Mouse (Mus musculus) forebrain, embryonic 16.5 days (tissue): ENCODE results near the gene Gm20604. TPM values are rescaled to one million over a fixed set of nuclear protein-coding genes. Genes with fewer than 3 reads are reported as not detected.

Experiments used
- ATAC-seq: fragments of 200-750 bp; cut with Nextera tagmentation; 2 replicates; pipeline ENCODE4 v1.8.0; 2017; ENCODE audit warnings: mild to moderate bottlenecking, moderate library complexity
- H3K27ac ChIP-seq: fragments of 300-500 bp; sonication (generic); 2 replicates; pipeline ENCODE4 v1.5.1; 2014; ENCODE audit warnings: low read length, control low read depth
- H3K27me3 ChIP-seq: fragments of 300-500 bp; sonication (generic); replicated peaks from 2 replicates; pipeline ENCODE4 v1.6.1; 2014; ENCODE audit warnings: low read length; ENCODE audit not compliant: control insufficient read depth, insufficient read depth
- H3K36me3 ChIP-seq: fragments of 300-500 bp; sonication (generic); 2 replicates; pipeline ENCODE4 v1.6.1; 2014; ENCODE audit not compliant: control insufficient read depth, insufficient read depth
- H3K4me1 ChIP-seq: fragments of 300-500 bp; sonication (generic); replicated peaks from 2 replicates; pipeline ENCODE4 v1.6.1; 2014; ENCODE audit warnings: low read length; ENCODE audit not compliant: control insufficient read depth, insufficient read depth
- H3K4me2 ChIP-seq: fragments of 300-500 bp; sonication (generic); 2 replicates; pipeline ENCODE4 v1.6.1; 2014; ENCODE audit warnings: mild to moderate bottlenecking, low read length, control low read depth
- H3K4me3 ChIP-seq: fragments of 300-500 bp; sonication (generic); replicated peaks from 2 replicates; pipeline ENCODE4 v1.5.1; 2014; ENCODE audit warnings: mild to moderate bottlenecking, low read length, control low read depth
- H3K9ac ChIP-seq: fragments of 300-500 bp; sonication (generic); replicated peaks from 2 replicates; pipeline ENCODE4 v1.6.1; 2014; ENCODE audit warnings: low read depth, low read length, control low read depth
- H3K9me3 ChIP-seq: fragments of 300-500 bp; sonication (generic); 2 replicates; pipeline ENCODE4 v1.6.1; 2016; ENCODE audit warnings: low read length; ENCODE audit not compliant: control insufficient read depth
- WGBS: fragments of 180-500 bp; shearing (Covaris S2); extraction: QIAGEN DNeasy Blood & Tissue Kit; methylation state at CpG from one replicate; pipeline ENCODE4 v1.1.7; 2014; 5-methylcytosine and 5-hydroxymethylcytosine counted together
- polyA plus RNA-seq: library from polyadenylated mRNA; unstranded; fragments of >200 nt; fragmentation: Nextera tagmentation; extraction: Ambion mirVana; gene quantifications from 2 replicates; pipeline ENCODE4 v1.2.1, GENCODE M21; 2015

Gm20604 gene
- polyA plus RNA-seq, 1 experiment from 2014 or later = 39.8 TPM

DNA sequence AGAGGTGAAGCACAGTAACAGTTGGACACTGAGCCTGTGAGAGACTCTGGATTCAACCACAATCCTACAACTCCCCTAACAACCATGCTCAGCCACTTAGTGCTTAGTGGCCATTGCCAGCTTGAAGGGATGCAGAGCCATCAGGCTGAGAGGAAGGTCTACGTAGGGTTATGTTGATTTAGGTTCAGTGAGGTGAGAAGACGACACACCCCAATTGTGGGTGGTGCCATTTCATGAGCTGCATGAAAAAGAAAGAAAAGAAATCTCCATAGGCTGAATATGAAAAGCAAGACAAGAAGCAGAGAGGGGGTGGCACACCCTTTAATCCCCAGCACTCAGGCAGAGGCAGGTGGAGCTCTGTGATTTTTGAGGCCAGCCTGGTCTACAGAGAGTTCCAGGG lies 44.4 kb downstream of the Gm20604 start:
- no peak for ATAC-seq
- WGBS = 68% methylated on average over 2 of the region's 2 CpGs
- no peaks in the 10 kb centered on the region for H3K27me3 ChIP-seq
- no peaks in the 10 kb centered on the region for H3K4me1 ChIP-seq
- no peaks in the 10 kb centered on the region for H3K9me3 ChIP-seq
- no peak overlapping the region for H3K9ac ChIP-seq
- no peak overlapping the region for H3K4me3 ChIP-seq
- H3K27ac ChIP-seq = no peak overlapping the region
- no peak overlapping the region for H3K4me2 ChIP-seq
- H3K36me3 ChIP-seq = no peaks in the 10 kb centered on the region

DNA sequence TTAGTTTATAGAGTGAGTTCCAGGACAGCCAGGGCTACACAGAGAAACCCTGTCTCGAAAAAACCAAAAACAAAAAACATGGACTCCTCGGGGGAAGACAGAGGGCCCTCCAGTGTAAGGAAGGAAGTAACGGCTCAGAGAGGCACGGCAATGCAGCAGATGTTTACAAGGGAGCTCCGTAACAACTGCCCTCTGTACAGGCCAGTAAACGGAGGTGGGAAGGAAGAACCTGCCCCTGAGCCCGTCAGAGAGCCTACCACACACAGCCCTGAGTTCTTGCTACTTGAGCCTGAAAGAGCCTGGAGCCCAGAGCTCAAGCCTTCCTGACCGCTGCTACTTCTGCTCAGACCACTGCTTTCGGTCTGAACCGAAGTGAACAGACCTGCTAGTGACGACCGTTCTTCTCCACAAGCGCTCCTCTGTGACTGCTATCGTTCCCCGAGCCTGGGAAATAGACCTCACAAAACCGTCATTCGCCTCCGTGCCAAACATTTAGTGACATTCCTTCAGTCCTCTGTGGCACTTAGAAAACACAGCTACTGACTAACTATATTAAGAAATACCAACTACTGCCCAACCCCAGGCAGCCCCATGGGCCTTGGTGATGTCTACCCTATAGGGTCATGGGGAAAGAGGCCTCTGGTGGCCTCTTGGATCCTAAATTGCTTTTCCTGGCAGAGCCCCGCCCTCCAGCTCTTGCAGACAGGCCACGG lies 45.2 kb downstream of the Gm20604 start:
- Histone ChIP-seq H3K4me1 (no peaks in the 10 kb centered on the region), H3K27me3 (no peaks in the 10 kb centered on the region), H3K9me3 (no peaks in the 10 kb centered on the region), H3K9ac (no peak overlapping the region), H3K36me3 (no peaks in the 10 kb centered on the region), H3K4me3 (no peak overlapping the region), H3K27ac (no peak overlapping the region), H3K4me2 (no peak overlapping the region)
- 81% methylated on average over 20 of the region's 20 CpGs for WGBS
- no peak for ATAC-seq

DNA sequence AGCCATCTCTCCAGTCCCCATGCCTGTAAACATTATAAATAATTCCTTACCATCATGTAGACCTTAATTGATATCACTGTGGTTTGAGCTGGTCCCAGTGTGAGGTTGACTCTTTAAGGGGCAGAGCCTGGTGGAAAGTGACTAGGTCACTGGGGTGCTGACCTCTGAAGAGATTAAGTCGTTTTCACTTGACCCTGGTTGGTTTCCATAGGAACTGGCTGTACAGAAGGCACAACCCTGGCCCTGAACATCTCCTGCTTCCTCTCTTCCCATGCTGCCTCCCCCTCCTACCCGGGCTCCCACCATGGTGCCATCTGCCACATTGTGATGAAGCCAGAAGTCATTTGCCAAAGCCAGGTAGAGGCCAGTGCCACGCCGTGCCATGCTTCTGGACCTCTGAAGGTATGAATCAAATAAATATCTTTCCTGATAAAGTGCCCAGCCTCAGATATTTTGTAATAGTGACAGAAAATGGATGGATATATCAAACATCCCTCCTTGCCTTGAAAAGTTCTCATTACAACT lies 47.6 kb downstream of the Gm20604 start:
- no peak overlapping the region for H3K9ac ChIP-seq
- peaks cover under 1% of the 10 kb centered on the region; the same call in 1 of the 2 replicates for H3K4me1 ChIP-seq
- H3K4me3 ChIP-seq = no peak overlapping the region
- no peak for ATAC-seq
- no peak overlapping the region for H3K27ac ChIP-seq
- WGBS = 57% methylated on average over 4 of the region's 4 CpGs
- H3K27me3 ChIP-seq = no peaks in the 10 kb centered on the region
- H3K36me3 ChIP-seq = no peaks in the 10 kb centered on the region
- no peaks in the 10 kb centered on the region for H3K9me3 ChIP-seq
- H3K4me2 ChIP-seq = no peak overlapping the region

DNA sequence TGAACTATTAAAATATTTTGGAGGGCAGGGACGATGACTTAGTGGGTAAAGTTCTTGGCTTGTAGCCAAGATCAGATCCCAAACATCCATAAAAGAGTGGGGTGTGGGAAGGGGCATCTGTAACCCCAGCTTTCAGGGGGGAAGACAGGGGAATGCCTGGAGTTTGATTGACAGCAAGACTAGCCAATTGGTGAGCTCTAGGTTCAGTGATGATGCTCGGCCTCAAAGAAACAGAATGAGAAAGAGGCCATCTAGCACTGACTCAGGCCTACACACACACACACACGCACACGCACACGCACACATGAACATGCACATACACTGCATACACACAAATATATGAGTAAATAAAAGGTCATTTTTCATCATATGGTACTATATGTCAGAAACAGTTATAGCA lies 48.6 kb downstream of the Gm20604 start:
- 83% methylated on average over 5 of the region's 5 CpGs for WGBS
- H3K4me3 ChIP-seq = no peak overlapping the region

DNA sequence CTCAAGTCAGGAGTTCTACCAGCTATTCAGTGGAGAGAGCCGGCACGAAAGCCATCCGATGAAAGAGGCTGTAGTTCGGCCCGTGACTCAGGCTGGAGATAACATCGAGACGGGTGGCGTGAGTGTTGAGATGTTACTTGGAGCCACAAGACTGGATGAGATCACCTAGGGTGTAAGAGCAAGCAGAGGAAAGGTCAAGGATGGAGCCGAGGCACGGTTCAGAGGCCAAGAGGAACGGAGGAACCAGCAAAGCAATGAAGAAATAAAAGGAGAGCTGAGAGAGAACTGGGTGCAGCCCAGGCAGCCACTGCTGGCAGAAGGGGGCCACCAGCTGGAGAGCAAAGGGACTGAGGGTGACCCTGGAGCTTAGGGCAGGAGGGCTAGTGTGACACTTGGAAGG lies 50.3 kb downstream of the Gm20604 start:
- Histone ChIP-seq H3K4me1 (peaks cover 18% of the 10 kb centered on the region), H3K36me3 (no peaks in the 10 kb centered on the region), H3K9ac (no peak overlapping the region), H3K27ac (no peak overlapping the region), H3K4me2 (no peak overlapping the region), H3K27me3 (no peaks in the 10 kb centered on the region), H3K9me3 (no peaks in the 10 kb centered on the region), H3K4me3 (no peak overlapping the region)
- WGBS = 73% methylated on average over 11 of the region's 11 CpGs
- ATAC-seq = no peak

More for the DNA sequence above, 48.6 kb downstream of the Gm20604 start:
- no peak overlapping the region for H3K27ac ChIP-seq
- H3K4me2 ChIP-seq = no peak overlapping the region
- H3K9me3 ChIP-seq = no peaks in the 10 kb centered on the region
- H3K9ac ChIP-seq = no peak overlapping the region
- no peaks in the 10 kb centered on the region for H3K36me3 ChIP-seq
- no peak for ATAC-seq
- no peaks in the 10 kb centered on the region for H3K27me3 ChIP-seq
- peaks cover 8% of the 10 kb centered on the region for H3K4me1 ChIP-seq

DNA sequence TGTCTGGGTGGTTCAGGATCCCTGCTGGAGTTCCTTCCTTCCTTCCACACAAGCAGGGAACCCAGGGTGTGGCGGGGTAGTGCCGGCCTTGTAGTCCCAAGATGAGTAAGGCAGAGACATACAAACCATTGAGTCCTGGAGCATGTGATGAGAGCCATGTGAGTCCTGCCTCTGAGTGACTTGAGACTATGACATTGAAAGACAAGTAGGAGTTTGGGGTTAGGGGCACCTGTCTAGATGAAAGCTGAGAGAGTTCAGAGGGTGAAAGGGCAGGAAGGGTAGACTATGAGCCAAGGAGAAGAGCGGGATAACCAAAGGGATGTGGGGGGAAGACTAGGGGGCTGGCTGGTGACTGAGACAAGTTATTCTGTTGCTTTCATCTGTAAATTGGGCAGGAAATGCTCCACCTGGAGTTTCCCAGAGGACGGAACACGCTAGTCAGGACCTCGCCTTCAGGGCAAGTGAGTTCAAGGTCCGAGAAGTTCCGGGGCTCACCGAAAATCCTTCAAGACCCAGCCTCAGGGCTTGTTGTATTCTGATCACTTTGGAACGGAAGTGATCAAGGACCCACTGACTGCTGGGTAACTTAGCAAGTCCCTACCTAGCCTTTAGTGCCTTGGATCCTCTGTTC lies 51.5 kb downstream of the Gm20604 start:
- ATAC-seq = no peak
- H3K9ac ChIP-seq = no peak overlapping the region
- no peaks in the 10 kb centered on the region for H3K9me3 ChIP-seq
- no peaks in the 10 kb centered on the region for H3K27me3 ChIP-seq
- H3K4me3 ChIP-seq = no peak overlapping the region
- 91% methylated on average over 10 of the region's 10 CpGs for WGBS
- no peaks in the 10 kb centered on the region for H3K36me3 ChIP-seq
- H3K4me2 ChIP-seq = no peak overlapping the region
- peaks cover 30% of the 10 kb centered on the region for H3K4me1 ChIP-seq
- H3K27ac ChIP-seq = no peak overlapping the region

DNA sequence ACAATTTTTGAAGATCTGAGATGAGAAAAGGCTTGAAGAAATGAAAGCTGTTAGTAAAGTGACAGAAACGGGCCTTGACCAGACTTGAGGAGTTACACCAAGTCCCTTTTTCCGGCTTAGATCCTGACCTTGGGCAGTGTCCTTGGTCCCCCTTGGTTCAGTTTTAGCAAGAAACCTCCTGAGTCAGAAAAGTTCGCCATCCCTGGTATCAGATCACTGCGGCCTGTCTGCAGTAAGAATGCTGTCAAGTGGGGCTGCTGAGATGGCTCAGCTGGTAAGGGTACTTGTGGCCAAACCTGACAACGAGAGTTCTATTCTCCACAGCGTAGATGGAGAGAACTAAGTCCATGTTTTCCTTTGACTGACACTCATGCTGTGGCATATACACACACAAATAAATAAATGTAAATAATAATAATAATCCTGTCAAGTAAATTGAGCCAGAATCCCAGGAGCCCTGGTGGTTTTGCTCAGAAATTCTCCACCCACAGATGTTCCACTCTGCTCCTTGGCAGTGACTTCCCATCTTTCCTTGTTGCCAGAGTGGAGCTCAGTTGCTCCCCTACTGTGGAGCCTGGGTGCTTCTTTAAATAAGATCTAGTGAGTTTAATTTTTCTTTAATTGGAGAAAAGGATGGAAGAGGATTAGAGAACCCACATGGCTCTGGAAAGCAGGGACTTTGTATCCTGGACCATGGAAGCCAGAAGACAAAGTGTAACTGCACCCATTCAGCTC lies 52.4 kb downstream of the Gm20604 start:
- 63% methylated on average over 6 of the region's 6 CpGs for WGBS
- Histone ChIP-seq H3K9me3 (no peaks in the 10 kb centered on the region), H3K9ac (no peak overlapping the region; the same call in 1 of the 2 replicates), H3K4me3 (peak overlapping the region; percentile 82), H3K4me1 (peaks cover 35% of the 10 kb centered on the region), H3K27ac (no peak overlapping the region), H3K4me2 (peak overlapping the region; percentile 55), H3K27me3 (no peaks in the 10 kb centered on the region), H3K36me3 (no peaks in the 10 kb centered on the region)
- ATAC-seq = no peak

DNA sequence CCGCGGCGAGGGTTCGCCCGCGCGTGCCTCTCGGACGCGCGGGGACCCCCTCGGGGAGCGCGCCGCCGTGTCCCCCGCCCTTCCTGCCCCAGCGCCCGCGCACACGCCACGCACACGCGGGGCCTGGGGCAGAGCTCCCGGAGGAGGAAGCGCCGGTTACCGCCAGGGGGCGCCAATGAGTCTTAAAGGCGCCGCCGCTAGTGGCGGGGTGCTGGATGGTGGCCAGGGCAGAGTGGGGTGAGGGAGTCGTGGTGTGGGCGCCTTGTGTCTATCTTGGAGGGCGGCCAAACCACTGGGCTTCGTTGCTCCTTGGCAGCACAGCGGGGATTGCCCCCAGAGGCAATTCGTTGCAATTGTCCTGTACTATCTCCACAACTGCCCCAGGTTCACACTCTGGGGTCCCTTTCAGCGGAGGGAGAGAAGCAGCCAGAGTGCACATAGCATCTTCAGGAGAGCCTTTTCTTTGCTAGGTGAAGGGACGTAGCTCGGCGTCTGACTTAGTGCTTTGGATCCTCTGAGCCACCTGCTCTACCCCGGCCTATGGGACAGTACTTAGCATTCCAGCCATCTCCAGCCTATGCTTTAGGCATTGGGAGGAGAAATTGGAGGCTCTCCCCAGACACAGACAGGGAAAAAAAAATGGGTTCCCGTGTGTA lies 53.1 kb downstream of the Gm20604 start:
- ATAC-seq = peak; percentile 76
- H3K4me1 ChIP-seq = peaks cover 41% of the 10 kb centered on the region
- H3K27ac ChIP-seq = peak overlapping the region; percentile 89
- H3K4me3 ChIP-seq = peak overlapping the region; percentile 82
- H3K27me3 ChIP-seq = no peaks in the 10 kb centered on the region
- H3K4me2 ChIP-seq = peak overlapping the region; percentile 55
- H3K9me3 ChIP-seq = no peaks in the 10 kb centered on the region
- H3K36me3 ChIP-seq = no peaks in the 10 kb centered on the region
- H3K9ac ChIP-seq = peak overlapping the region; percentile 84
- WGBS = 2% methylated on average over 26 of the region's 45 CpGs
